Mouse (Mus musculus): Measurements from ENCODE around the gene Braf.

Gene Braf

DNA sequence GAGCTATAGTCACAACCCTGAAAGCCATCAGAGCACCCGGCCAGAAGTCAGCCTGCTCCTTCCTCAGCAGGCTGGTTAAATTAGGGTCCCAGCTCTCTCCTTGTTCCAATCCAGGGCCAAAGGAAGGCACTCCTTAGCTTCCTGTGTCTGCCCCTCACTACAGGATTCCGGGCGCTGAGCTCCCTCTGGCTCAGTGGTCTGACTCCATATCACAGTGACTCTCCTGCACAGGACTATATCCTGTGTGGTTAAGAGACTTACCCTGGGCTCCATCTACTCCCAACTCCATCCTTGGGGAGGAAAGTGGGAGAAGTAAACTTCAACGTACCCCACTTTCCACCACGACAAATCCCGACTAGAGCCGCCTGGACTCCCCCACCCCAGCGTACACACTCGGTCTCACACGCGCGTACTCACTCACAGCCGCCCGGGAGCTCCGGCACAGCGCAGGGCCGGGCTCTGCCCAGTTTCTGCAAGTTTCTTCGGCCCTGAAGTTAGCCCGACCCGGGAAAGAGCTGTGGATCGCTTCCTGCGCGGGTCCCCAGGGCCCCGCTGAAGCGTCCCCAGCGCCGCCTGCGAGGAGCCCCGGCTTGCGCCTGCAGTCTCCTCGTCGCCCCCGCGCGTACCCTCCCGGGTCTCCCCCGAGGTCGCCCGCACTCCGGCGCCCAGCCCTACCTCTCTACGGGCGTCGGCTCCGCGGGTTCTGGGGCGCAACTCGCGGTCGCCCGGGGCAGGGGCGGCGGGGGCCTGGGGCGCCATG lies 168.2 kb downstream of the Braf start:
- DNase-seq (ENCODE audit: low spot score in 2 of 2): peak in 1 of 2 experiments; percentile 28

DNA sequence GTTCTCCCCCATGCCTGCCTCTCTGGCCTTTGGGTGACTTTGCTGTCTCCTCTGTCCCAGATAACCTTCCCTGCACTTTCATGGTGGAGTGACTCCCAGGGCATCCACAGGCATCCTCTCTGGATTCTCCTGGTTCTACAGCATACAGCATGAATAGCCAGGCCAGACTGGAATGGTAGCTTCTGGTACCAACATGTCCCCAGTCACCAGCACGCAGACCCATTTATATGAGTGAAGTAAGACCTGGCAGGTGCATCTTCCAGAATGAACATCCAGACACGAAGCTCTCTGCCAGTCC lies 169.7 kb downstream of the Braf start:
- no peak for DNase-seq (ENCODE audit: low spot score in 2 of 2)

DNA sequence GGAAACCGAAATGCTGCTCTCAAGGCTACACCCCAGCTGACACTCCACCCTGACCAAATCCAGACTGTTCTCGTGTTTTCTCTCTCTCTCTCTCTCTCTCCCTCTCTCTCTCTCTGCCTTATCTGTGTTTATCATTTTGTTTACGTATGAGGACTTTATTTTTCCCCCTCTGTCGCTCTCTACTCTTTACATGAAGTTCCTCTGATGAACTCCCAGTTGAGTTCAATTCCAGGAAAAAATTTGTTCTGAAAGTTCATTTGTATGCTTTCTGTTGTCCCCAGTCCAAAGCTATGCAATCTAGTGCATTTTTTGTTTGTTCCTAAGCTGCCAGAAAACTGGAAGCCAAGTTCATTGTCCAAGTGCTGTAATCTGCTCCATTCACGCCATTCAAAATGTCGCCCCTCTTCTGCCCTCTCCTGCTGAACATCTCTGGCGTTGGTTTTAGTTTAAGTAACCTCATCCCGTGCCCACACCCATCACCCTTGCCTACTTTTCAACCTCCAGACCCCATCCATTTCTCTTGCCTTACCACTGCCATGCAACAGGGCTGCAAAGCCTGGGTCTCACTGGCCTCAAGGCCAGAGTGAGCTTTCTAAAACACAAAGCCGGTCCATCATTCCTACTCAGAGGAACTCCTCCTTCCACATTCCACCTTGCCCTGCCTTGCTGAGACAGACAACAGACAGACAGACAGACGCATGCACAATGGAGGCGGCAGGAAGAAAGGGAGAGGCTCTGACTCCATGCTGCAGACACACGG lies 170.2 kb downstream of the Braf start:
- no peak for DNase-seq (ENCODE audit: low spot score in 2 of 2)

Measured in thymus, postnatal 10 days (tissue).